Mouse (Mus musculus): ENCODE data around the gene Osbpl11. TPM values are rescaled to one million over a fixed set of nuclear protein-coding genes. Genes with fewer than 3 reads are reported as not detected.
"Not testable (repeated sequence)": the region's sequence is repeated elsewhere in the genome, so short reads cannot be mapped to it uniquely, and the experiment has no call there.

Osbpl11 gene
- total RNA-seq (2021): 10 to 100 TPM; 26.8 to 27.4 TPM

- intact Hi-C loops (cut with DNase I): no loop called here
Observed at GRCm38 (mm10) chr16:33184901-33185260, at the start of gene Osbpl11. Gene Osbpl11, plus strand, starts transcription at chr16:33185071.

GRCm38 (mm10) chr16:33135167-33135566, 49.7 kb upstream of the Osbpl11 start:
- intact Hi-C loops (cut with DNase I): no loop called here

More at GRCm38 (mm10) chr16:33184901-33185260, at the start of gene Osbpl11:
- DNase-seq: peak; percentile 97

GRCm38 (mm10) chr16:33139061-33139460, 45.8 kb upstream of the Osbpl11 start:
- intact Hi-C loops (cut with DNase I); DNase-seq: not testable (repeated sequence)

More at GRCm38 (mm10) chr16:33135167-33135566, 49.7 kb upstream of the Osbpl11 start:
- no peak for DNase-seq

GRCm38 (mm10) chr16:33141758-33142280, 43.1 kb upstream of the Osbpl11 start:
- intact Hi-C loops (cut with DNase I): no loop called here
- no peak for DNase-seq

- no peak for DNase-seq
- intact Hi-C loops (cut with DNase I): no loop called here
Observed at GRCm38 (mm10) chr16:33143452-33143851, 41.4 kb upstream of the Osbpl11 start.

GRCm38 (mm10) chr16:33146185-33146584, 38.7 kb upstream of the Osbpl11 start:
- intact Hi-C loops (cut with DNase I): no loop called here
- DNase-seq: no peak

- no peak for DNase-seq
- intact Hi-C loops (cut with DNase I): no loop called here
Observed at GRCm38 (mm10) chr16:33148135-33148534, 36.7 kb upstream of the Osbpl11 start.

GRCm38 (mm10) chr16:33150875-33151274, 34.0 kb upstream of the Osbpl11 start:
- not testable (repeated sequence) for DNase-seq
- intact Hi-C loops (cut with DNase I): loop anchor here (10.0 kb wide), 1 partner anchor 86 kb away; the partner anchor contains the start of gene Lmln

- intact Hi-C loops (cut with DNase I): loop anchor here (10.0 kb wide), 1 partner anchor 87 kb away; the partner anchor contains the start of gene Lmln
- no peak for DNase-seq
Observed at GRCm38 (mm10) chr16:33151558-33151957, 33.3 kb upstream of the Osbpl11 start.

- DNase-seq: peak; percentile 28
- intact Hi-C loops (cut with DNase I): loop anchor here (10.0 kb wide), 1 partner anchor 90 kb away; the partner anchor contains the start of gene Lmln
Observed at GRCm38 (mm10) chr16:33154992-33155391, 29.9 kb upstream of the Osbpl11 start.

- intact Hi-C loops (cut with DNase I): loop anchor here (10.0 kb wide), 1 partner anchor 93 kb away; the partner anchor contains the start of gene Lmln
- DNase-seq: peak; percentile 18
Observed at GRCm38 (mm10) chr16:33158006-33158405, 26.9 kb upstream of the Osbpl11 start.

- intact Hi-C loops (cut with DNase I): loop anchor here (10.0 kb wide), 1 partner anchor 94 kb away; the partner anchor contains the start of gene Lmln
Observed at GRCm38 (mm10) chr16:33158590-33159071, 26.2 kb upstream of the Osbpl11 start.

GRCm38 (mm10) chr16:33159363-33159762, 25.5 kb upstream of the Osbpl11 start:
- intact Hi-C loops (cut with DNase I): loop anchor here (10.0 kb wide), 1 partner anchor 95 kb away; the partner anchor contains the start of gene Lmln
- no peak for DNase-seq

More at GRCm38 (mm10) chr16:33158590-33159071, 26.2 kb upstream of the Osbpl11 start:
- no peak for DNase-seq

- no peak for DNase-seq
- intact Hi-C loops (cut with DNase I): no loop called here
Observed at GRCm38 (mm10) chr16:33163330-33164090, 21.4 kb upstream of the Osbpl11 start.

- peak; percentile 41 for DNase-seq
- intact Hi-C loops (cut with DNase I): not testable (repeated sequence)
Observed at GRCm38 (mm10) chr16:33166284-33166683, 18.6 kb upstream of the Osbpl11 start.

GRCm38 (mm10) chr16:33167537-33167936, 17.3 kb upstream of the Osbpl11 start:
- intact Hi-C loops (cut with DNase I): no loop called here
- DNase-seq: no peak

GRCm38 (mm10) chr16:33169471-33170034, 15.3 kb upstream of the Osbpl11 start:
- no peak for DNase-seq
- intact Hi-C loops (cut with DNase I): no loop called here

- intact Hi-C loops (cut with DNase I): no loop called here
- no peak for DNase-seq
Observed at GRCm38 (mm10) chr16:33170716-33171587, 13.9 kb upstream of the Osbpl11 start.

- no peak for DNase-seq
- intact Hi-C loops (cut with DNase I): no loop called here
Observed at GRCm38 (mm10) chr16:33171800-33172199, 13.1 kb upstream of the Osbpl11 start.

- peak; percentile 44 for DNase-seq
- intact Hi-C loops (cut with DNase I): no loop called here
Observed at GRCm38 (mm10) chr16:33173151-33173550, 11.7 kb upstream of the Osbpl11 start.

Data from left cerebral cortex, postnatal 4 days (tissue).